Mouse (Mus musculus) heart, postnatal 0 days (tissue): ENCODE data around the gene Plekhj1.

ENCODE experiments used
- CTCF ChIP-seq: IDR thresholded peaks from 2 replicates; pipeline ENCODE4 v1.5.1; 2016; ENCODE audit warnings: antibody characterized with exemption, control low read depth, low read depth
- EP300 ChIP-seq: IDR thresholded peaks from 2 replicates; pipeline ENCODE4 v1.6.1; 2016; ENCODE audit warnings: antibody characterized with exemption, low read depth

GRCm38 (mm10) chr10:80793033-80793784 is 5.2 kb downstream of the Plekhj1 start:
- TF ChIP-seq CTCF = no peak
- TF ChIP-seq EP300 = no peak
